Mouse (Mus musculus): ENCODE data around the gene Dnajc24.

The Dnajc24 gene

GRCm38 (mm10) chr2:106002835-106003739 lies at the start of gene Dnajc24:
Gene Dnajc24 (minus strand): TSS chr2:106003549.
- peak; percentile 92 for DNase-seq

- no peak for DNase-seq
Measured at GRCm38 (mm10) chr2:106046686-106047085, 43.3 kb upstream of the Dnajc24 start.

GRCm38 (mm10) chr2:106042495-106042894 lies 39.1 kb upstream of the Dnajc24 start:
- DNase-seq: no peak

GRCm38 (mm10) chr2:106041961-106042360 lies 38.6 kb upstream of the Dnajc24 start:
- DNase-seq: no peak

GRCm38 (mm10) chr2:106038286-106038685 lies 34.9 kb upstream of the Dnajc24 start:
- DNase-seq: peak; percentile 14

- DNase-seq: no peak
Measured at GRCm38 (mm10) chr2:106024895-106025294, 21.5 kb upstream of the Dnajc24 start.

GRCm38 (mm10) chr2:106008415-106008814 lies 5.1 kb upstream of the Dnajc24 start:
- no peak for DNase-seq

- no peak for DNase-seq
Measured at GRCm38 (mm10) chr2:105987999-105988398, 15.3 kb downstream of the Dnajc24 start.

GRCm38 (mm10) chr2:105987131-105987530 lies 16.2 kb downstream of the Dnajc24 start:
- no peak for DNase-seq

GRCm38 (mm10) chr2:105985206-105985605 lies 18.1 kb downstream of the Dnajc24 start:
- no peak for DNase-seq

- no peak for DNase-seq
Measured at GRCm38 (mm10) chr2:105978065-105978464, 25.3 kb downstream of the Dnajc24 start.

GRCm38 (mm10) chr2:105973941-105974340 lies 29.4 kb downstream of the Dnajc24 start:
- DNase-seq: no peak

GRCm38 (mm10) chr2:105963447-105963846 lies 39.9 kb downstream of the Dnajc24 start:
- DNase-seq: no peak

- DNase-seq: no peak
Measured at GRCm38 (mm10) chr2:105953862-105954261, 49.5 kb downstream of the Dnajc24 start.

- DNase-seq: no peak
Measured at GRCm38 (mm10) chr2:105951350-105951940, 51.9 kb downstream of the Dnajc24 start.

- no peak for DNase-seq
Measured at GRCm38 (mm10) chr2:105950131-105950530, 53.2 kb downstream of the Dnajc24 start.

- DNase-seq: no peak
Measured at GRCm38 (mm10) chr2:105917623-105918346, 85.6 kb downstream of the Dnajc24 start.

All from kidney, postnatal 14 days (tissue).